ENCODE assay signal across 35 mouse cellular contexts in the genomic region with DNA sequence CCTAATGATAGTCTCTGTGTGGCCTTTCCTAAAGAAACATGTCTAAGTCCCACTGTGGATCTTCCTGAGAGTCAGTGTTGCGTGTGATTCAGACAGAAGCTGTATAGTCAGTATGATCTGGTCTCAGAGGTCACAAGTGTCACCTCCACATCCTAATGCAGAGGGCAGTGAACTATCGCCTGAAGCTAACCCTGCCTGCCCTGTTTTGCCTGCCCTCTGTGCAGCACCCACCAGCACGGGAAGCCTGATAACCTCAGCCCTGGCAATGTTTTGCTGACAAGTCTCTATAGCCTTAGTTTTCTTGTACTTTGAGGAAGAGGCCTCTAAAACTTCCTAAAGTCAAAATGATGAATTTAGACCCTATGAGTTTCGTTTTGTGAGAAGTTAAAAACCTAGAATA.
"Had no signal": no experiment of that assay in that cellular context is flagged by ENCODE, and none has a peak within 500 bp of the region (broad histone marks: within the 10 kb centered on the region; RNA-seq: fewer than 3 reads in every experiment).

No protein-coding gene starts in this region.

- DNase-seq: heart, postnatal 10 days; heart, postnatal 14 days; heart, postnatal 36 days; heart, postnatal 4 days; kidney, adult 11 months; kidney, adult 18-20 months; kidney, adult 2 months; kidney, adult 8-10 months; kidney, adult 9 months; kidney, postnatal 10 days; kidney, postnatal 14 days; kidney, postnatal 25 days; kidney, postnatal 36 days; kidney, postnatal 4 days; layer of hippocampus, adult 9-11 months; layer of hippocampus, postnatal 36 days had no signal

- H3K27ac ChIP-seq: heart, embryonic 10.5 days; heart, embryonic 13.5 days; heart, embryonic 15.5 days; hindbrain, embryonic 10.5 days; hindbrain, embryonic 12.5 days; hindbrain, embryonic 13.5 days; hindbrain, embryonic 14.5 days; hindbrain, embryonic 15.5 days; hindbrain, postnatal 0 days; intestine, embryonic 15.5 days; kidney, embryonic 15.5 days; kidney, postnatal 0 days; layer of hippocampus, adult 2 months had no signal

- H3K36me3 ChIP-seq: heart, embryonic 10.5 days; heart, embryonic 12.5 days; heart, embryonic 13.5 days; heart, embryonic 15.5 days; hindbrain, embryonic 10.5 days; hindbrain, embryonic 12.5 days; hindbrain, embryonic 13.5 days; hindbrain, embryonic 15.5 days; intestine, embryonic 15.5 days; kidney, embryonic 15.5 days had no signal

- H3K9me3 ChIP-seq: heart, embryonic 10.5 days; heart, embryonic 12.5 days; heart, embryonic 13.5 days; heart, embryonic 15.5 days; hindbrain, embryonic 10.5 days; hindbrain, embryonic 12.5 days; hindbrain, embryonic 13.5 days; hindbrain, embryonic 15.5 days; intestine, embryonic 15.5 days; kidney, embryonic 15.5 days had no signal

- H3K27me3 ChIP-seq: heart, embryonic 12.5 days; heart, embryonic 15.5 days; hindbrain, embryonic 12.5 days; hindbrain, embryonic 13.5 days; hindbrain, embryonic 15.5 days; intestine, embryonic 15.5 days; kidney, embryonic 15.5 days had no signal

- H3K4me2 ChIP-seq: heart, embryonic 11.5 days; heart, embryonic 12.5 days; heart, embryonic 13.5 days; heart, embryonic 15.5 days; hindbrain, embryonic 12.5 days; hindbrain, embryonic 13.5 days; hindbrain, embryonic 14.5 days; hindbrain, embryonic 15.5 days; intestine, embryonic 15.5 days; kidney, embryonic 15.5 days had no signal

- ATAC-seq: hindbrain, embryonic 16.5 days; hindbrain, postnatal 0 days; inflammation-experienced regulatory T-cells, adult 6 months; intestine, embryonic 15.5 days; intestine, embryonic 16.5 days; intestine, postnatal 0 days had no signal

- H3K4me1 ChIP-seq: hindbrain, embryonic 10.5 days; hindbrain, embryonic 12.5 days; hindbrain, embryonic 13.5 days; hindbrain, embryonic 15.5 days had no signal

- H3K4me3 ChIP-seq: heart, embryonic 10.5 days; heart, embryonic 12.5 days; heart, embryonic 13.5 days; heart, embryonic 15.5 days; hindbrain, embryonic 10.5 days; hindbrain, embryonic 12.5 days; hindbrain, embryonic 13.5 days; hindbrain, embryonic 15.5 days; intestine, embryonic 15.5 days; kidney, embryonic 15.5 days; layer of hippocampus, adult 2 months had no signal

- H3K9ac ChIP-seq: heart, embryonic 12.5 days; heart, embryonic 13.5 days; heart, embryonic 15.5 days; hindbrain, embryonic 12.5 days; hindbrain, embryonic 13.5 days; hindbrain, embryonic 14.5 days; hindbrain, embryonic 15.5 days; intestine, embryonic 15.5 days; kidney, embryonic 15.5 days had no signal
